Mouse (Mus musculus) liver, postnatal 0 days (tissue): ENCODE data around the gene Taf4. TPM values are rescaled to one million over a fixed set of nuclear protein-coding genes. Genes with fewer than 3 reads are reported as not detected.

Experiments used
- ATAC-seq: fragments of 200-750 bp; cut with Nextera tagmentation; 2 replicates; pipeline ENCODE4 v1.8.0; 2017; ENCODE audit warnings: mild to moderate bottlenecking, moderate library complexity
- DNase-seq: peaks from one replicate; pipeline ENCODE4 v3.0.0-alpha.2; 2016
- H3K27ac ChIP-seq: fragments of 300-500 bp; sonication (generic); 2 replicates; pipeline ENCODE4 v1.5.1; 2014; ENCODE audit warnings: antibody characterized with exemption, moderate library complexity, mild to moderate bottlenecking, low read depth
- H3K27me3 ChIP-seq: fragments of 300-500 bp; sonication (generic); 2 replicates; pipeline ENCODE4 v1.6.1; 2014; ENCODE audit warnings: low read length, control low read depth, mixed read lengths; ENCODE audit not compliant: insufficient read depth
- H3K36me3 ChIP-seq: fragments of 300-500 bp; sonication (generic); replicated peaks from 2 replicates; pipeline ENCODE4 v1.6.1; 2014; ENCODE audit warnings: mild to moderate bottlenecking, control low read depth, low read length, moderate library complexity, mixed read lengths; ENCODE audit not compliant: insufficient read depth
- H3K4me1 ChIP-seq: fragments of 300-500 bp; sonication (generic); 2 replicates; pipeline ENCODE4 v1.6.1; 2014; ENCODE audit warnings: antibody characterized with exemption, mild to moderate bottlenecking, control low read depth; ENCODE audit not compliant: insufficient read depth
- H3K4me2 ChIP-seq: fragments of 300-500 bp; sonication (generic); 2 replicates; pipeline ENCODE4 v1.6.1; 2014; ENCODE audit warnings: low read depth, mild to moderate bottlenecking, low read length, moderate library complexity, mixed read lengths
- H3K4me3 ChIP-seq: fragments of 300-500 bp; sonication (generic); 2 replicates; pipeline ENCODE4 v1.5.1; 2014; ENCODE audit warnings: low read depth, low read length
- H3K9ac ChIP-seq: fragments of 300-500 bp; sonication (generic); replicated peaks from 2 replicates; pipeline ENCODE4 v1.6.1; 2014; ENCODE audit warnings: mild to moderate bottlenecking, moderate library complexity
- H3K9me3 ChIP-seq: fragments of 300-500 bp; sonication (generic); 2 replicates; pipeline ENCODE4 v1.6.1; 2016; ENCODE audit warnings: mild to moderate bottlenecking, control low read depth, low read length, mixed read lengths
- CTCF ChIP-seq: sonication (generic); IDR thresholded peaks from 2 replicates; pipeline ENCODE4 v1.5.1; 2016; ENCODE audit warnings: antibody characterized with exemption, low read depth
- EP300 ChIP-seq: IDR thresholded peaks from 2 replicates; pipeline ENCODE4 v1.6.1; 2016; ENCODE audit warnings: antibody characterized with exemption, low read depth, mild to moderate bottlenecking
- WGBS: fragments of 180-500 bp; shearing (Covaris S2); extraction: QIAGEN DNeasy Blood & Tissue Kit; methylation state at CpG from one replicate; pipeline ENCODE4 v1.1.7; 2014; ENCODE audit not compliant: insufficient replicate concordance; 5-methylcytosine and 5-hydroxymethylcytosine counted together
- polyA plus RNA-seq: library from polyadenylated mRNA; unstranded; fragments of >200 nt; fragmentation: Nextera tagmentation; extraction: Ambion mirVana; gene quantifications from 2 replicates; pipeline ENCODE4 v1.2.1, GENCODE M21; 2015

Taf4 gene
- polyA plus RNA-seq, 1 experiment from 2014 or later: 1.7 TPM

GRCm38 (mm10) chr2:179869871-179870270 lies 106.6 kb downstream of the Taf4 start:
- H3K9me3 ChIP-seq: no peaks in the 10 kb centered on the region
- H3K27me3 ChIP-seq: no peaks in the 10 kb centered on the region
- DNase-seq: no peak
- WGBS: 45% methylated on average over 2 of the region's 2 CpGs
- no peak overlapping the region for H3K9ac ChIP-seq
- H3K4me1 ChIP-seq: no peaks in the 10 kb centered on the region
- H3K36me3 ChIP-seq: no peaks in the 10 kb centered on the region
- no peak for ATAC-seq
- H3K27ac ChIP-seq: no peak overlapping the region
- TF ChIP-seq CTCF (no peak), EP300 (no peak)
- H3K4me3 ChIP-seq: no peak overlapping the region
- no peak overlapping the region for H3K4me2 ChIP-seq

GRCm38 (mm10) chr2:179867669-179868068 lies 108.8 kb downstream of the Taf4 start:
- H3K9ac ChIP-seq: no peak overlapping the region
- H3K9me3 ChIP-seq: no peaks in the 10 kb centered on the region
- no peak overlapping the region for H3K4me2 ChIP-seq
- 55% methylated on average over 3 of the region's 3 CpGs for WGBS
- no peaks in the 10 kb centered on the region for H3K36me3 ChIP-seq
- no peak overlapping the region for H3K27ac ChIP-seq
- ATAC-seq (no peak), DNase-seq (no peak)
- H3K4me1 ChIP-seq: no peaks in the 10 kb centered on the region
- no peaks in the 10 kb centered on the region for H3K27me3 ChIP-seq
- no peak overlapping the region for H3K4me3 ChIP-seq
- no peak for TF ChIP-seq EP300
- no peak for TF ChIP-seq CTCF

- no peak overlapping the region for H3K4me3 ChIP-seq
- no peaks in the 10 kb centered on the region for H3K27me3 ChIP-seq
- DNase-seq (no peak), ATAC-seq (no peak)
- H3K36me3 ChIP-seq: no peaks in the 10 kb centered on the region
- no peak overlapping the region for H3K9ac ChIP-seq
- 67% methylated on average over 5 of the region's 5 CpGs for WGBS
- no peak overlapping the region for H3K27ac ChIP-seq
- no peak overlapping the region for H3K4me2 ChIP-seq
- no peaks in the 10 kb centered on the region for H3K4me1 ChIP-seq
- no peaks in the 10 kb centered on the region for H3K9me3 ChIP-seq
- TF ChIP-seq CTCF (peak; percentile 23; the same call in 1 of the 2 replicates), EP300 (no peak)
These were observed 111.3 kb downstream of the Taf4 start for GRCm38 (mm10) chr2:179865097-179865496.

- TF ChIP-seq EP300 (no peak), CTCF (peak; percentile 48)
- Histone ChIP-seq H3K4me3 (no peak overlapping the region), H3K9ac (no peak overlapping the region), H3K4me2 (no peak overlapping the region), H3K36me3 (no peaks in the 10 kb centered on the region), H3K4me1 (no peaks in the 10 kb centered on the region), H3K9me3 (no peaks in the 10 kb centered on the region), H3K27me3 (no peaks in the 10 kb centered on the region), H3K27ac (no peak overlapping the region)
- DNase-seq: no peak
- no peak for ATAC-seq
- WGBS: 58% methylated on average over 3 of the region's 3 CpGs
These were observed 113.2 kb downstream of the Taf4 start for GRCm38 (mm10) chr2:179863266-179863665.

GRCm38 (mm10) chr2:179862676-179863075 lies 113.8 kb downstream of the Taf4 start:
- Histone ChIP-seq H3K9me3 (no peaks in the 10 kb centered on the region), H3K36me3 (no peaks in the 10 kb centered on the region), H3K4me1 (no peaks in the 10 kb centered on the region), H3K9ac (no peak overlapping the region), H3K4me2 (no peak overlapping the region), H3K27me3 (no peaks in the 10 kb centered on the region), H3K4me3 (no peak overlapping the region), H3K27ac (no peak overlapping the region)
- ATAC-seq: no peak
- no peak for TF ChIP-seq EP300
- TF ChIP-seq CTCF: no peak
- 60% methylated on average over 3 of the region's 3 CpGs for WGBS
- DNase-seq: no peak

Other genes with a start within 250 kb of the Taf4 start
- gene Lsm14b, start 48.3 kb upstream of the Taf4 start, polyA plus RNA-seq: 1.6 and 1.7 TPM in 2 replicates
- 264 and 278 TPM in 2 replicates for gene Psma7, start 65.8 kb upstream of the Taf4 start, polyA plus RNA-seq
- 0.50 and 0.62 TPM in 2 replicates for gene Ss18l1, start 65.9 kb upstream of the Taf4 start, polyA plus RNA-seq
- 9.6 and 9.8 TPM in 2 replicates for gene Mtg2, start 93.9 kb upstream of the Taf4 start, polyA plus RNA-seq
- not detected in 2 replicates for gene Hrh3, start 127.8 kb upstream of the Taf4 start, polyA plus RNA-seq
- gene Osbpl2, start 142.7 kb upstream of the Taf4 start, polyA plus RNA-seq: 9.6 and 10.5 TPM in 2 replicates
- 91.9 and 98.0 TPM in 2 replicates for gene Adrm1, start 194.8 kb upstream of the Taf4 start, polyA plus RNA-seq
- 2.1 and 2.2 TPM in 2 replicates for gene Lama5, start 249.2 kb upstream of the Taf4 start, polyA plus RNA-seq